Mouse (Mus musculus) adrenal gland, postnatal 25 days (tissue): ENCODE measurements around the gene Evi5l. TPM values are rescaled to one million over a fixed set of nuclear protein-coding genes. Genes with fewer than 3 reads are reported as not detected.
"Not testable (repeated sequence)": the region's sequence is repeated elsewhere in the genome, so short reads cannot be mapped to it uniquely, and the experiment has no call there.

Experiments used
- DNase-seq: peaks from one replicate; pipeline ENCODE4 v3.0.0; 2021; ENCODE audit warnings: mixed read lengths
- total RNA-seq: library from RNA; stranded (reverse); gene quantifications from 2 replicates; pipeline ENCODE4 v1.2.3, GENCODE M21; 2021

The Evi5l gene
- total RNA-seq, 1 experiment from 2014 or later: 38.6 TPM

GRCm38 (mm10) chr8:4239193-4239890, 73.0 kb downstream of the Evi5l start:
- no peak for DNase-seq

GRCm38 (mm10) chr8:4245061-4245460, 78.7 kb downstream of the Evi5l start:
- DNase-seq: no peak

DNA sequence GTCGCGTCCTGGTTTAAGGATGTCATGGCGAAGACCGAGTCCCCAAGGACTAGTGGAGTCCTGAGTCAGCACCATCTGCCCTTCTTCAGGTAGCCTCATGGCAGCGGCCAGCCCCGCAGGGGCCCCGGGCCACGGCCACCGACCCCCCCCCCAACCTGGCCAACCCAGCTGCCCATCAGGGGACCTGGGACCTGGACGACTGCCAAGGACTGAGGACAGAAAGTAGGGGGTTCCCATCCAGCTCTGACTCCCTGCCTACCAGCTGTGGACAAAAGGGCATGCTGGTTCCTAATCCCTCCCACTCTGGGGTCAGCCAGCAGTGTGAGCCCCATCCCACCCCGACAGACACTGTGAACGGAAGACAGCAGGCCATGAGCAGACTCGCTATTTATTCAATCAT, 79.4 kb downstream of the Evi5l start:
- no peak for DNase-seq

GRCm38 (mm10) chr8:4247241-4247640, 80.9 kb downstream of the Evi5l start:
- DNase-seq: no peak

- DNase-seq: no peak
Measured at GRCm38 (mm10) chr8:4247951-4248540, 81.7 kb downstream of the Evi5l start, which contains the start of gene Tgfbr3l. Gene Tgfbr3l (plus strand): TSS chr8:4248214.

DNA sequence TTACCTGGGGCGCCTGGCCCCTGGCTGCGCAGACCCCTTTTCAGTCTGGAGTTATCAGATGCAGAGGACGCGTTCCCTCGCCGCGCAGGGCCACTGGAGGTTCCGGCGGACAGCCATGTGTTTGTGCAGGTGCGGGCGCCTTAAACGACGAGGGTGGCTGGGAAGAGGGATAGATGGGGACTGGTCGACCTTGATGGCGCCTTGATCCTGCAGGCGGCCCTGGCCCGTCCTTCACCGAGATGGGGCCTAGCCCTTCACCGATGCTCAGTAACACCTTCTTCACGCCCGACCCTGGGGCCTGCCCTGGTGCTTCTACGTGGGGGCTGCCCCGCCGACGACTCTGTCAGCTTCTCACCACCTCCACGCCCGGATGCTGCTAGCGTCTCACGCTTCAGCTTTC, 82.8 kb downstream of the Evi5l start:
- DNase-seq: peak; percentile 47

- peak; percentile 90 for DNase-seq
Measured at GRCm38 (mm10) chr8:4250306-4250970, 84.1 kb downstream of the Evi5l start.

- DNase-seq: no peak
Measured at GRCm38 (mm10) chr8:4252116-4252760, 85.9 kb downstream of the Evi5l start.

DNA sequence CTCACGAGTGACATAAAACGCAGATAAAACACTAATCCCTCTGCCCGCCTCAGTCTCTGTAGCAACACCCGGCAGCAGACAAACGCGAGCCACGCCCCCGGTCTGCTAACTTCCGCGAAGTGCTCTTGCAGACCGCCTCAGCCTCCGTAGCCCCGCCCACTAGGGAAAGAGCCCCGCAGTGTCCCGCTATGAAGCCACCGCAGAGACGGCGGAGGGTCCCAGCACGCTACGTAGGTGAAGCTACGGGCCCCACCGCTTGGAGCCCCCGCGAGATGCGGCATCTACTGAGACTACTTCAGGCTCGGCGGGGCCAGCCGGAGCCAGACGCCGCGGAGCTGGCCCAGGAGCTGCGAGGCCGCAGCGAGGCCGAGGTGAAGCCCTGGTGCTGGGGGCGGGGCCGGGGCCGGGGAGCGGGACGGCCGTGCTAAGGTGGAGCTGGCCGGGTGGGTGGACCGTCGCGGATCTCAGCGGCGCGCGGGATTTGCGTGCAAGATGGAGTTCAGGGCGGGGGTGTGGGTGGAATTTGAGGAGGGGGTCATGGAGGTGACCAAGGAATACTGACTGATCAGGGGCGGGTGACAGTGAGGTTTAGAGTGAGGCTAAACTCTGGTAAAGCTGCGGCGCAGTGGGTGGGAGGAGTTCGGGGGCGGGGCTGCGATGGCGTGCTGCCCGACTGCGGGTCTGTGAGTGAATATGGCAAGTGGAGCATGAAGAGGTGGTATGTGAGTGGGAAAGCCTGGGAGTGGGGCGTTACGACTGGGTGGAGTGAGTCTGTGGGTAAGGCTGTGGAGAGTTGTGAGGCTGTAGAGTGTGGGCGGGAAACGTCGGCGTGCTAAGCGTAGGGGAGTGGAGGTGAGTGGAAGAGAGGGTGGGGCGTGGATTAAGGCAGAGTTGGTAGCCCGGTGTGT, 86.8 kb downstream of the Evi5l start, which contains the start of gene Snapc2:
TSS of gene Snapc2 (plus strand) at position 147 of the 908 bp plus-strand sequence.
- DNase-seq: peak; percentile 97

DNA sequence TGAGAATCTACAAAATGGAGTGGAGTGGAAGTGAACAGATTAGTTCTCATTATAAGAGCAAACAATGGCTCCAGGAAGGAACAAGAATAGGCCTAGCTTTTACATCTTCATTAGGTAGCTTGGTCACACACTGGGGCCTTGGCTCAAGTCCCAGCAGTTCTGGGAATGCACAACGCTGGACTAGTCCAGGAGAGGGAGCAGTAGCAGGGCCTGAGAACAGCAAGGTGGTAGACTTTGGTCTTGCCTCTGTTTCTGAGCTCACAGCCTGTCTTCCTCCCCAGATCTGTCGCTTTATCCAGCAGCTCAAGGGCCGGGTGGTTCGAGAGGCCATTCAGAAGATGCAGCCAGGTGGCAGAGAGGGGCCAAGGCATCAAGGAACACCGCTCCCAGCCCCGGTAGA, 87.6 kb downstream of the Evi5l start:
- DNase-seq: peak; percentile 59

GRCm38 (mm10) chr8:4255471-4255870, 89.1 kb downstream of the Evi5l start:
- not testable (repeated sequence) for DNase-seq

DNA sequence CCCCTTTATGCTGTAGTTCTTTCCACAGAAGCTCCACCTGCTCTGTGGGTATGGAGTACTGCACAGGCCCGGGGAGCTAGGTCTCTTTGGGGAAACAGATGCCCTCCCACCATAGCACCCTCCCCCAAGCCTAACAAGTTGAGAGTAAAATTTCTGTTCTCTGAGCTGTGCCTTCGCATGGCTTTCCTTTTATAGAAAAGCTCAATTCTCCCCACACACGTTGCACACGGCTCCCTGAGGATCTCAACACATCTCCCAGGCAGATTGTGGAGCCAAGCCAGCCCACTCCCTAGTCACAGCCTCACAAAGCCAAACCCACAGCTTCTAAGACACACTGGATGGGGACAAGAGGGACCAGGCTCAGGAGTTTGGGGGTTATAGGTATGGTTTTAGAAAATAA, 90.5 kb downstream of the Evi5l start:
- DNase-seq: no peak

DNA sequence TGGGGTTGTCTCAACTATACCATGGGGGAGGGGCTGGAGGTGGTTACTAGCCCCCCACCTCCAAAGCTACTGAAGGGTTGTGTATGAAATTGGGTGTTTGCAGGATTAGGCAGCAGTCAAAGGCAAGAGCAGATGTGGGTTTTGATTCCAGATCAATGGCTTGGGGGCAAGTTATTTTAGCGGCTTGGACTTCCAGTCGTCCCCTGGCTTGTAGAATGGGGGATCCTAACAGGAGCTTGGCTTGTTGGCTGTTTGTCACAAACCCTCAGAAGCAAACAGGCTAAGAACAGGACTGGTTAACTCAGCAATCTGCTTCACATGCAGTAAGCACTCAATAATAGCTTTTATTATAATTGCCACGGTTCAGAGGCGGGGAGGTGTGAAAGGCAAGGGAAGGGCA, 91.0 kb downstream of the Evi5l start:
- DNase-seq: no peak

DNA sequence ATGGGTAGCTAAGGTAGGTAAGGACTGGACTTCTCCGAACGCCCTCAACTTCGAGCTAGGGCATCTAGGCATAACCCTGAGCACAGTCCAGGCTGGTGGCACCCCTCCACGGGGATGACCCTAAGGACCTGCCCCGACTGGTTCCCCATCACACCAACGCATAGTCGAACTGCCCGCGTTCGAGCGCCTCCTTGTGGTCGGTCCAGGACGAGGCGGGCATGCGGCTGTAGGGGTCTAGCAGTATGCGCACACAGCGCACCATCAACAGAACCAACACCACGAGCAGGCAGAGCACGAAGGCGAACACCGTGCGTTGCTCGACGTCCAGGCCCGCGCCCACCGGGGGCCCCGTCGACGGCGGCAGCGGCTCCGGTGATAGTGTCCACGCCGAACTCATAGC, 91.9 kb downstream of the Evi5l start:
- peak; percentile 76 for DNase-seq

GRCm38 (mm10) chr8:4258678-4259077, 92.3 kb downstream of the Evi5l start:
- no peak for DNase-seq

DNA sequence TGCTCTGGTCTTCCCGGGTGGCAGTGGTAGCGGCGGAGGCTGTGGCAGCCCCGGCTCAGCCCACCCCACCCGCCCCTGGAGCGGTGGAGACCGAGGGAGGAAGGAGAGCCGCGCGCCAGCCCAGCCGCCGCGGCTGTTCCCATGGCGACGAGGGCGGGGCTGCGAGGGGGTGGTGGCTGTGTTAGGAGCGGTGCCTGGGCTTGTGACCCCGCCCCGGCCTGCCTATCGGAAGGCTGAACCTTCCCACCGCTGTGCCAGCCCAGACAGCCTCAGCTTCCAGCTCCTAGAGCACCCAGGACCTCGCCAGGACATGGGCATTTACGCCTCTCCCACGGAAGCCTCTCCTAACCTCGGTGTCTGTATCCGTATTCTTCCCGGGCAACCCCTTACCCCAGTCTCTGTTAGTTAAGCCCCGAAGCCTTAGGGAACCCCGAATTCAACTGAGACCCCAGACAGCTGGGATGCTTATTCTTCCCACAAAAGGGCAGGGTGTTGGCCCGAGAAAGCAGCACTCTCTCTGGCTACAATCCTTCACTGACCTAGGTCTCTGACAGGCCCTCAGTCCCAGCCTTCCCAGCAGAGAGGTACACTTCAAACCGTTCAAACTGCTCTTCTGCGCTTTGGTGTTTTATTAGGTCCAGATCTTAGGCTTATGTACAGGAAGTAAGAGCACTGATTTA, 92.9 kb downstream of the Evi5l start, which contains the start of gene Ctxn1:
TSS of gene Ctxn1 (minus strand) at position 150 of the 680 bp plus-strand sequence.
- peak; percentile 99 for DNase-seq

- DNase-seq: no peak
Measured at GRCm38 (mm10) chr8:4259805-4260170, 93.4 kb downstream of the Evi5l start.
